Mouse (Mus musculus) megakaryocyte-erythroid progenitor cell, adult 5-6 weeks (primary cell): ENCODE measurements around the gene Dhx58. TPM values are rescaled to one million over a fixed set of nuclear protein-coding genes. Genes with fewer than 3 reads are reported as not detected.
A peak's percentile ranks its signal among the peaks of the same experiment; 100 is the strongest.

Experiments
- ATAC-seq: replicated peaks from 2 replicates; pipeline ENCODE4 v1.8.0; 2016; ENCODE audit warnings: mild to moderate bottlenecking, inconsistent platforms; ENCODE audit not compliant: severe bottlenecking, poor library complexity, low FRiP score, low TSS enrichment
- total RNA-seq, 2 experiments: library from RNA; stranded (forward) in 1 of 2; stranded (reverse) in 1 of 2; fragments of 200-1000, 215-1000 nt in 1 of 2; fragments of >200 nt in 1 of 2; fragmentation: Nextera tagmentation in 1 of 2; gene quantifications; 2 replicates each; pipeline ENCODE4 v1.2.3; 2014 to 2017

Gene Dhx58
- total RNA-seq, 2 experiments from 2014 or later = 12.9 to 14.2 TPM

- ATAC-seq = 0 out of 2 replicates have a peak, but pooled peaks have one; percentile 26
Observed at GRCm38 (mm10) chr11:100724919-100725512, 20.9 kb upstream of the Dhx58 start.

DNA sequence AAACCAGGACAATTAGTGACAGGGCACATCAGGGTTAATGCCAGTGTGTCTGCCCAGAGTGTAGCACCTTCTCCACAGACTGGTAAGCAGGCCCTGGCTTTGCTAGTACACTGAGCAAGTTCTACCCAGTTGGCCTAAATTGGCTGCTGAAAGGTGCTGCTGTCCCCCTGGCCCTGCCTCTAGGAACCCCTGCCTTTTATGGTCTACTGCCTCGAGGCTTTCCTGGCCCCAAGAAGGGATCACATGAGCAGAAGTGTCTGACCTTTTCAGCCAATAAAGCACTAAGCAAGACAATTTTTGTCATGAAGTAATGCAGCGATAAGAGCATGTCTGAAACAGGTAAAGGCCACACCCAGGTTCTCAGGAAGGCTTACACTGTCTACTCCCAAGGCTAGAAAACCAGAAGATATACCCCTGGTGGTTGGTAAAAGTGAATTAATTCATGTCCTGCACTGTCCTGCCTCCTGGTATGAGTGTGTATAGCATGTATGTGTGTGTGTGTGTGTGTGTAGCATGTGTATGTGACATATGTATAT lies 18.5 kb upstream of the Dhx58 start:
- no peak for ATAC-seq

GRCm38 (mm10) chr11:100721776-100722492 lies 17.9 kb upstream of the Dhx58 start:
- peak; percentile 86 for ATAC-seq

DNA sequence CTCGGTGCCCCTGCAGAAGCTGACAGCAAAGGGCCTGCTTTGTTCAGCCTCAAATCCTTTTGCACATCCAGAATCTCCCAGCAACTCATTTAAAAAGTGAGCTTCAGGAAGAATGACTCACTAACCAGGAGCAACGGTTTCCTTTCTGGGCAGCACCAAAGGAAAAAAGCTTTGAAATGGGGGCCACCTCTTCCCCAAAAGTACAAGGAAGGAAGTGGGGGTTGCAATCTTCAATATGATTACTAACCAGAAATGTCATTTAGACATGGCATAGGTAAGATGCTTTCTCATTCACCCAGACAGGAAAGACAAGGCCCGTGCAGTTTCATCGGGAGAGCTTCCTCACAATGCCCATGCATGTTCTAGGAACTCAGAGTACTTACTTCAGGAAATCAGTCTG lies 17.2 kb upstream of the Dhx58 start:
- no peak for ATAC-seq

- ATAC-seq = 0 out of 2 replicates have a peak, but pooled peaks have one; percentile 20
Observed at GRCm38 (mm10) chr11:100720345-100720744, 16.3 kb upstream of the Dhx58 start.

GRCm38 (mm10) chr11:100719893-100720292 lies 15.8 kb upstream of the Dhx58 start:
- no peak for ATAC-seq

GRCm38 (mm10) chr11:100719312-100719711 lies 15.2 kb upstream of the Dhx58 start:
- ATAC-seq = no peak

- ATAC-seq = no peak
Observed at GRCm38 (mm10) chr11:100718866-100719265, 14.8 kb upstream of the Dhx58 start.

GRCm38 (mm10) chr11:100718462-100718861 lies 14.4 kb upstream of the Dhx58 start:
- no peak for ATAC-seq

DNA sequence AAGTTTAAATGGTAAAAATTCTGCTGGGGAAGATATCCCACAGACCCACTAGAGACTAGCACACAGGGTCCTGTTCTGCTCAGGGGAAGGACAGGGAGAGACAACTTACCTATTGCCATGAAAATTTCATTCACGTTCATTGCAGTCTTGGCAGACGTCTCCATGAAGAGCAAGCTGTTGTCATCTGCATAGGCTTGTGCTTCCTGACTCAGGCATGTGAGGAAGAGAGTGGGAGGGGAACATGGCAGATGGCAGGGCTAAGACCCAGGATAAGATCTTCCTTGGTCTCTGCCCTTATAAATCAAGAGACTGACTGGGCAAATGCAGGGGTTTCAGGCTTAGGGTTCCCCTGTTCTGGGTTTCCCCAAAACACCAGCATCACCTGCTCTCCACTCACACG lies 12.6 kb upstream of the Dhx58 start:
- no peak for ATAC-seq

- ATAC-seq = no peak
Observed at GRCm38 (mm10) chr11:100714948-100715347, 10.9 kb upstream of the Dhx58 start.

- peak; percentile 60 for ATAC-seq
Observed at GRCm38 (mm10) chr11:100714534-100714915, 10.5 kb upstream of the Dhx58 start.

- ATAC-seq = peak; percentile 79
Observed at GRCm38 (mm10) chr11:100713735-100714533, 9.9 kb upstream of the Dhx58 start, which contains the start of gene Hspb9. Gene Hspb9, plus strand, starts transcription at chr11:100713850.

- ATAC-seq = no peak
Observed at GRCm38 (mm10) chr11:100713174-100713573, 9.1 kb upstream of the Dhx58 start.

DNA sequence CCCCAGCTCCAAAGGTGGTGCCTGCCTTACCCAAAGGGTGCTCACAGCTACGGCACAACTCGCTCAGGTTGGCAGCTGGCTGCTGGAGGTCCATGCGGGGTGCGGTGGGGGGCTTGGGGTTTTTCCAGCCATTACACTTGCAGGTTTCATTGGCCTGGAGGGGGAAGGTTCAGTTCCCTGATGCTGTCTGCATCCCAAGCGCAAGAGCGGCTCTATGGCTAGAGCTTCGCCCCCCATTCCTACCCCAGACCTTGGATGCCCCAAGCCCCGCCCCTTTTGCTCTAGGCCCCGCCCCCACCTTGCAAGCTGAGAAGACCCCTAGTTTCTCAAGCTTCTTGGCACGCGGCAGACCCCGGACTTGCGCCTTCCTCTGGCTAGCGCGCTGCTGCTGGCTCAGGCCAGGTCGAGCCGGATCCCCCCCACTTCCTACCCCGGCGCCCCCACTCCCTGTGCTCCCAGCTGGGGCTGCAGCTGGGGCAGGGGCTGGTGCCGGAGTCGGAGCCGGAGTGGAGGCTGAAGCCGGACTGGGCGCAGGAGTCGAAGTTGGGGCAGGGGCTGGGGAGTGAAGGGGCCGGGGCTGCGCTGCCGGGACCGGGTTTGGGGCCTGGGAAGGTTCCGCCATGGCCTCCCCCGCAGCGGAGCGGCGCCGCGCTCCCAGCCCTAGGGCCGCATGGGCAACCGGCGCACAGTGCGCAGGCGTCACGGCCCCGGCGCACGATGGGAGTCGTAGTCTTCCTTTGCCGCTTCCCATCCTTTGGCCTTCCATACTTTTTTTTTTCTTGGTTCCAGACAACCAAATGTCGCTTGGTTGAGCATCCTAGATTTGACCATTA lies 7.9 kb upstream of the Dhx58 start, which contains the start of gene Kat2a:
TSS of gene Kat2a (minus strand) at position 683 of the 833 bp plus-strand sequence.
- ATAC-seq = peak; percentile 50

- no peak for ATAC-seq
Observed at GRCm38 (mm10) chr11:100710977-100711376, 6.9 kb upstream of the Dhx58 start.

- no peak for ATAC-seq
Observed at GRCm38 (mm10) chr11:100710528-100710927, 6.5 kb upstream of the Dhx58 start.

- ATAC-seq = no peak
Observed at GRCm38 (mm10) chr11:100709201-100709810, 5.2 kb upstream of the Dhx58 start.
